Mouse (Mus musculus): ENCODE results near the gene Mfrp.

DNA sequence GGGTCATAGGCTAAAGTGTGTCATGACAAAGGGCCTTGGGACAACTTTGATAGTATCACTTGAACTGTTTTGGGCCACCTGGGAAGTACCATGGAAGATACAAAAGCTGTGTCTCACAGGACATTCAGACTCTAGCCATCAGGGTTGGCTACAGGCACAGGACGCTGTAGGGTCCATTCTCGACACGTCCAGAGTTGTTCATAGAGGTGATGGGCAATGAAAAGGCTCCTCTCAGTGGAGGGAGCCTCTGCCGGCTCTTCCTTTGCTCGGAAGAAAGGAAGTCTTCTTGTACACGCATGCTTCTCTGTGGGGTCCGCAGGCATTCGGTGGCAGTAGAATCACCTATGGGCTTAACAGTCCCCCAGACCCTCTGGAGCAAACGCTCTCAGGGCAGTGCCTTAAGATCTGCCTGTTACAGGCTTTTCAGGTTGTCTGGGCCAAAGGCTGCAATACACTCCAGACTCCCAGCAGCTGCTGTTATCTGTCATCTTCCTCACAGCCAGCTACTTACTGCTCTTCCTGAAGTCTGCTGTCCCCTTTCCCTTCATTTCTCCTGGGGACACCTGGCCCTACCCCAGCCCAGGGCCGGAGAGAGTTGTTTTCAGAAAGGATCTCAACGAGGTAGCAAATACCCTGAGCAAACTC is 24.1 kb upstream of the Mfrp start:
- TF ChIP-seq CTCF (IDR thresholded peaks at IDR 0.05; ENCODE audit: extremely low read depth, insufficient read depth, low read length): no peak
- TF ChIP-seq POLR2A (IDR thresholded peaks at IDR 0.05; ENCODE audit: extremely low read depth, insufficient read depth, low read length): no peak
